Mouse (Mus musculus) hindbrain, embryonic 16.5 days (tissue): Measurements from ENCODE around the gene Pdhb. TPM values are rescaled to one million over a fixed set of nuclear protein-coding genes. Genes with fewer than 3 reads are reported as not detected.

Experiments
- ATAC-seq: fragments of 200-750 bp; cut with Nextera tagmentation; 2 replicates; pipeline ENCODE4 v1.8.0; 2017; ENCODE audit warnings: moderate TSS enrichment, moderate library complexity
- H3K27ac ChIP-seq: fragments of 300-500 bp; sonication (generic); 2 replicates; pipeline ENCODE4 v1.5.1; 2014; ENCODE audit warnings: low read depth, mild to moderate bottlenecking, control low read depth, low read length, moderate library complexity
- H3K27me3 ChIP-seq: fragments of 300-500 bp; sonication (generic); replicated peaks from 2 replicates; pipeline ENCODE4 v1.6.1; 2014; ENCODE audit warnings: low read length; ENCODE audit not compliant: control insufficient read depth, insufficient read depth
- H3K36me3 ChIP-seq: fragments of 300-500 bp; sonication (generic); 2 replicates; pipeline ENCODE4 v1.6.1; 2014; ENCODE audit warnings: mild to moderate bottlenecking, low read length, moderate library complexity, mixed read lengths; ENCODE audit not compliant: control insufficient read depth, insufficient read depth
- H3K4me1 ChIP-seq: fragments of 300-500 bp; sonication (generic); 2 replicates; pipeline ENCODE4 v1.6.1; 2014; ENCODE audit warnings: low read depth, low read length; ENCODE audit not compliant: control insufficient read depth, insufficient read depth
- H3K4me2 ChIP-seq: fragments of 300-500 bp; sonication (generic); 2 replicates; pipeline ENCODE4 v1.6.1; 2014; ENCODE audit warnings: mild to moderate bottlenecking, low read length, control low read depth, moderate library complexity
- H3K4me3 ChIP-seq: fragments of 300-500 bp; sonication (generic); 2 replicates; pipeline ENCODE4 v1.5.1; 2014; ENCODE audit warnings: mild to moderate bottlenecking, low read length, control low read depth, moderate library complexity
- H3K9ac ChIP-seq: fragments of 300-500 bp; sonication (generic); 2 replicates; pipeline ENCODE4 v1.6.1; 2014; ENCODE audit warnings: low read depth, mild to moderate bottlenecking, control low read depth, low read length, moderate library complexity
- H3K9me3 ChIP-seq: fragments of 300-500 bp; sonication (generic); 2 replicates; pipeline ENCODE4 v1.6.1; 2014; ENCODE audit warnings: mild to moderate bottlenecking, low read length, moderate library complexity; ENCODE audit not compliant: control insufficient read depth
- WGBS: fragments of 180-500 bp; shearing (Covaris S2); extraction: QIAGEN DNeasy Blood & Tissue Kit; methylation state at CpG from one replicate; pipeline ENCODE4 v1.1.7; 2014; 5-methylcytosine and 5-hydroxymethylcytosine counted together
- polyA plus RNA-seq: library from polyadenylated mRNA; unstranded; fragments of >200 nt; fragmentation: Nextera tagmentation; extraction: Ambion mirVana; gene quantifications from 2 replicates; pipeline ENCODE4 v1.2.1, GENCODE M21; 2015

The Pdhb gene
- polyA plus RNA-seq, 1 experiment from 2014 or later, result 298 TPM

- Histone ChIP-seq H3K4me1 (peaks cover 30% of the 10 kb centered on the region), H3K4me2 (peak overlapping the region; percentile 87), H3K9me3 (no peaks in the 10 kb centered on the region), H3K4me3 (peak overlapping the region; percentile 76), H3K27ac (no peak overlapping the region), H3K9ac (peak overlapping the region; percentile 95), H3K36me3 (no peaks in the 10 kb centered on the region), H3K27me3 (0 out of 2 replicates have a peak, but pooled peaks cover 2% of the 10 kb centered on the region)
- no peak for ATAC-seq
- 19% methylated on average over 21 of the region's 21 CpGs for WGBS
Observed at GRCm38 (mm10) chr14:8215208-8215778, 42.5 kb upstream of the Pdhb start.

DNA sequence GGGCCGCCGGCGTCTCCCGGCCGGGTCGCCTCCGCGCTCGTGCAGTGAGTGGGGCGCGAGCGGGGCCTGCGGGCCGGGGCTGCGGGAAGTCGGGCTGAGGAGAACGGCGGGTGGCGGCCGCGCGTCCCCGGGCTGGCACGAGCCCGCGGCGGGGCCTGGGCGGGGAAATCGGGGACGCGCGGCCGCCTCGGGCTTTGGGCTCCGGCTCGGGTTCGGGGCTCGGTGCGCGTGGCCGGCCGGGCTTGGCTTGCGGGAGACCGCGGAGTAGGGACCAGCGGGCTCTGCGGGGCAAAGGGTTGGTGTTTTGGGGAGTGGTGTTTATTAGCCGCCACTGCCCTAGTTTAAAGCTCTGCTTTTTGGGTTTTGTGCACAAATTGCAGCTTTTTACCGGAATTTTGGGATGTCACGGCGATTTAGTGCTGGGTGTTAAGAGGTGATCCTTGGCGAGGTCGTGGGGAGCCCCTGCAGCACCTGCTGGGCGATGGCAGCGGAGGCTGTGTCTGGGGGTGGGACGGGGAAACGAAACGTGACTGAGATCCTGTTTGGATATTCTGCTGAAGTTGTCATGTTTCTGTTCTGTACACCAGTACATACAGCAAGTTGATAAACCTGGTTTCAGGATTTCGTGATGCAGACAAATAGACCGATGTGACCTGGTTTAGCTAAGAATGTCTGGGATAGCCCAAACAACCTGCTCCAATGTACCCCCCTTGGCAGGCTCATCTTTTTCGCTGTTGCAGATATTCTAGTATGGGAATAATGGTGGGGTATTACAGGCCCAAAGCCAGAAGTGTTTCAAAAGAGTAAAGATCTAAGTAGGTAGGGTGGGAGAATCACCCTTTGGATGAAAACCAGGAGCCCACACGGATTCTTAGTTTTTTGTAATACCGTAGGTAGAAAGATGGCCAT, 41.7 kb upstream of the Pdhb start:
- H3K4me2 ChIP-seq, result peak overlapping the region; percentile 87
- H3K4me3 ChIP-seq, result peak overlapping the region; percentile 76
- peak; percentile 85 for ATAC-seq
- H3K9ac ChIP-seq, result peak overlapping the region; percentile 95
- H3K4me1 ChIP-seq, result peaks cover 27% of the 10 kb centered on the region
- H3K27ac ChIP-seq, result peak overlapping the region; percentile 96
- H3K27me3 ChIP-seq, result 0 out of 2 replicates have a peak, but pooled peaks cover 2% of the 10 kb centered on the region
- no peaks in the 10 kb centered on the region for H3K9me3 ChIP-seq
- WGBS, result 1% methylated on average over 39 of the region's 63 CpGs
- no peaks in the 10 kb centered on the region for H3K36me3 ChIP-seq

DNA sequence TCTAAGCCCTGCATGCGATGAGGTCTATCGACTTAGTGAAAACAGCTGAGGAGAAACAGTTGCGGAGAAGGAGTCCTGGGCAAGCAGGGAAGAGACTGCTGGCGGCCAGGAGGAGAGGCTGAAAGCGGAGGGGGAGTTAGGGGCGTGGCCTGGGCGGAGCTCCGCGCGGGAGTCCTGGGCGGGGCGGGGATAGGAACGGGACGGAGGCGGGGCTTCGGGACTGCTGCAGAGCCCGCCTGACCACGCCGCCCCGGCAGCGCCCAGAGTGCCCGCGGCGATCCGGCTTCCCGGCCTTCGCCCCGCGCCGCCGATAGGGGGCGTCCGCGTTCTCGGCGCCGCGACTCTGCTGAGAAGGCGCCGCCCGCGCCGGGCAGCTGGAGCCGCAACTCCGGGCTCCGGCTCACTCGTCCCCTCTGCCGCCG, 41.0 kb upstream of the Pdhb start, which contains the start of gene Kctd6:
Gene Kctd6 (plus strand): TSS at position 338 of the 422 bp plus-strand sequence.
- under 1% methylated on average over 23 of the region's 49 CpGs for WGBS
- Histone ChIP-seq H3K4me3 (peak within 1 kb of the TSS; percentile 76), H3K36me3 (no peaks in the 10 kb centered on the region), H3K4me2 (peak within 1 kb of the TSS; percentile 87), H3K4me1 (peaks cover 24% of the 10 kb centered on the region), H3K27ac (peak within 1 kb of the TSS; percentile 96), H3K27me3 (0 out of 2 replicates have a peak, but pooled peaks cover 2% of the 10 kb centered on the region), H3K9me3 (no peaks in the 10 kb centered on the region), H3K9ac (peak within 1 kb of the TSS; percentile 95)
- ATAC-seq, result peak; percentile 96

GRCm38 (mm10) chr14:8212996-8213395, 40.2 kb upstream of the Pdhb start:
- ATAC-seq, result no peak
- no peak overlapping the region for H3K9ac ChIP-seq
- 81% methylated on average over 2 of the region's 2 CpGs for WGBS

DNA sequence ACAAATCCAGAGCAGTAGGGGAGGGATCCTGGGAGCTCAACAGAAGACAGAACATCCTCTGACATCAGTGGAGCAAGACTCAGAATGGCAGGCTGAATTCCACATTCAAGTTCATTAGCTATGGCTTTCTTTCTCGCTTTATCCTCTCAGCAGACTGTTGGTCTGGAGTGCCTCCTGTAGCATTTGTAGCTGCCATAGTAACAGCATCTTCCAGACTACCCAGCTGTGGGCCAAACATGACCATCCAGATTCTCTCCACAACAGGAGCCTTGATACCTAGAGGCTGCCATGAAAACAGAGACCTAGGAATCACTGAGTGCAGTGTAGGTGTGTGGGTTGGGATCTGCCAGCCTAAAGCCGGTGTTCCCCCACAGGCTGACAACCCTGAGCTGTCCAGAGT, 37.1 kb upstream of the Pdhb start:
- Histone ChIP-seq H3K36me3 (no peaks in the 10 kb centered on the region), H3K4me3 (no peak overlapping the region), H3K4me1 (peaks cover 2% of the 10 kb centered on the region), H3K27me3 (no peaks in the 10 kb centered on the region), H3K4me2 (no peak overlapping the region), H3K27ac (no peak overlapping the region), H3K9me3 (no peaks in the 10 kb centered on the region), H3K9ac (no peak overlapping the region)
- no peak for ATAC-seq
- WGBS, result 77% methylated on average over 2 of the region's 2 CpGs

More at GRCm38 (mm10) chr14:8212996-8213395, 40.2 kb upstream of the Pdhb start:
- H3K4me3 ChIP-seq, result no peak overlapping the region
- no peak overlapping the region for H3K27ac ChIP-seq
- H3K4me1 ChIP-seq, result peaks cover 18% of the 10 kb centered on the region
- no peaks in the 10 kb centered on the region for H3K36me3 ChIP-seq
- H3K27me3 ChIP-seq, result 0 out of 2 replicates have a peak, but pooled peaks cover 2% of the 10 kb centered on the region
- H3K9me3 ChIP-seq, result no peaks in the 10 kb centered on the region
- no peak overlapping the region for H3K4me2 ChIP-seq

DNA sequence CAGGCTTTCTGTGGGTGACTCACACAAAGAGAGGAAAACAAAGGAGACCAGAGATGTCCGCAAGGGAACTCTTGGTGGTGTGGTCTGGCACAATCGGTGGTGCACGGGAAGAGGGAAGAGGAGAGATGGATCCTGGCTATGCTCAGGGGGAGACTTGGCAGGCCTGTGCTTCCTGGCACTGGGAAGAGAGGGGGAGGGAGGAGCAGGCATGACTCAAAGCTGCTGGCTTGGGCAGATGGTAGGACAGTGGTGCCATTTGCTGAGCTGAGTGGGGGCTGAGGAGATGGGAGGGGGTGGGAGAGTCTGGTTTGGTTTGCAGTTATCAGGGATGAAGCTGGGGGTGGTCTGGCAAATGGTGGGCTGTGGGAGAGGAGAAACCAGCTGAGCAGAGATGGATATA, 36.1 kb upstream of the Pdhb start:
- no peak overlapping the region for H3K4me2 ChIP-seq
- H3K9ac ChIP-seq, result no peak overlapping the region
- 43% methylated on average over 3 of the region's 3 CpGs for WGBS
- H3K36me3 ChIP-seq, result no peaks in the 10 kb centered on the region
- no peak overlapping the region for H3K4me3 ChIP-seq
- H3K27ac ChIP-seq, result peak overlapping the region; percentile 34; the same call in 1 of the 2 replicates
- no peaks in the 10 kb centered on the region for H3K9me3 ChIP-seq
- no peaks in the 10 kb centered on the region; the same call in 1 of the 2 replicates for H3K4me1 ChIP-seq
- ATAC-seq, result peak; percentile 25; the same call in 1 of the 2 replicates
- H3K27me3 ChIP-seq, result no peaks in the 10 kb centered on the region

GRCm38 (mm10) chr14:8207543-8207942, 34.7 kb upstream of the Pdhb start:
- no peak for ATAC-seq
- H3K4me2 ChIP-seq, result no peak overlapping the region
- peak overlapping the region; percentile 18; the same call in 1 of the 2 replicates for H3K27ac ChIP-seq
- no peaks in the 10 kb centered on the region for H3K9me3 ChIP-seq
- 47% methylated on average over 5 of the region's 5 CpGs for WGBS
- H3K4me3 ChIP-seq, result no peak overlapping the region
- no peak overlapping the region for H3K9ac ChIP-seq
- no peaks in the 10 kb centered on the region for H3K27me3 ChIP-seq
- no peaks in the 10 kb centered on the region for H3K36me3 ChIP-seq
- no peaks in the 10 kb centered on the region; the same call in 1 of the 2 replicates for H3K4me1 ChIP-seq

GRCm38 (mm10) chr14:8207105-8207504, 34.3 kb upstream of the Pdhb start:
- Histone ChIP-seq H3K27me3 (no peaks in the 10 kb centered on the region), H3K9me3 (no peaks in the 10 kb centered on the region), H3K4me1 (no peaks in the 10 kb centered on the region; the same call in 1 of the 2 replicates), H3K4me3 (no peak overlapping the region), H3K4me2 (no peak overlapping the region), H3K36me3 (no peaks in the 10 kb centered on the region), H3K27ac (peak overlapping the region; percentile 18; the same call in 1 of the 2 replicates), H3K9ac (no peak overlapping the region)
- WGBS, result 18% methylated on average over 5 of the region's 5 CpGs
- peak; percentile 72 for ATAC-seq
